Mouse (Mus musculus): ENCODE results near the gene Gm49366.
"Not testable (repeated sequence)": the region's sequence is repeated elsewhere in the genome, so short reads cannot be mapped to it uniquely, and the experiment has no call there.

Gene Gm49366

DNA sequence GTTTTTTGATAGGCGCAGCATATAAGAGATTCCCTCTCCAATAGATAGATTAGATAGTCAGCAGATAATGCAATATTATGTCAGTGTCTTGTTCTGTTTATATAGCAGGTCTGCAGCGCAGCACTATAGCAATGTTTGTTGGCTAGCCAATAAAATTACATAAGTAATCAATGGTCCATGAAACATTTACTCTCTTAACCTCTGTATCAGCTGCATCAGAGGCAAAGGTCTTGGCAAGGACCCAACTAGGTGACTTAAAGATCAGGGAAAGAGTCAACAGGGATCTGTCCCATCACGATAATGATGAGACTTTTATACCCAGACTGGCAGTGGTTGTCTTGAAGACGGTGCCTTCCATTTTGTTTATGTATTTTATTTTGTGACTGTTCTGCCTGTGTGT, 5.9 kb upstream of the Gm49366 start:
- no peak for DNase-seq (ENCODE audit: low spot score)

DNA sequence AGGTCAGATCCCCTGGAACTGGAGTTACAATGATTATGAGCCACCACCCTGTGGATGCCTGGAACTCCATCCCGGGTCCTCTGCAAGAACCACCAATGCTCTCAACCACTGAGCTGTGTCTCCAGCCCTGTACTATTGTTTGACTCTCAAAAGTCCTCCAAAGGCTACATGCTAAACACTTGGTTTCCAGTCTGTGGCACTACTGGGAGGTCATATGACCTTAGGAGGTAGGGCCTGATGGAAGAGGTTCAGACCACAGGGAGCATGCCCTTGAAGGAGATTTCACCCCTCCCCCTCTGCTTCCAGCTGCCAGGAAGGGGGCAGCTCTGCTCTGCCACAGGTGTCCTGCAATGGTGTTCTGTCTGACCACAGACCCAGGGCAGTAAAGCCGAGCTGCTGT, 5.4 kb upstream of the Gm49366 start:
- DNase-seq (ENCODE audit: low spot score): not testable (repeated sequence)

DNA sequence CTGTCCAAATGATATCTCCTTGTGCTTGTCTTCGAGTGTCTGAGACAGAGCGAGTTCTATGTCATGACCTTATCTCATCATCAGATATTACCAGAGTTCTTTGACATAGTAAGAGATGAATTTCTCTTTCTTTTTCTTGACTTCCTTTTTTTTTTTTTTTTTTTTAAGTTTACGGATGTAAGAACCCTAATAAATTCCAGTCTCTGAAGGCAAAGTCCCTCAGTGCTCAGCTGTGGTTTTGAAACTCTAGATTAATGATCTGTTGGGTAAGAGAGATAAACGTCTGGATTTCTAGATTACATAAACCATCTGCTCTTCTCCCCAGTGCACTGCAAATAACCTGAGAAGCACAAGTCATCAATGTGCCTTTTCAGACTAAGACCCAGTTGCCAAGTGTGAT, 4.6 kb upstream of the Gm49366 start:
- DNase-seq (ENCODE audit: low spot score): peak; percentile 28

DNA sequence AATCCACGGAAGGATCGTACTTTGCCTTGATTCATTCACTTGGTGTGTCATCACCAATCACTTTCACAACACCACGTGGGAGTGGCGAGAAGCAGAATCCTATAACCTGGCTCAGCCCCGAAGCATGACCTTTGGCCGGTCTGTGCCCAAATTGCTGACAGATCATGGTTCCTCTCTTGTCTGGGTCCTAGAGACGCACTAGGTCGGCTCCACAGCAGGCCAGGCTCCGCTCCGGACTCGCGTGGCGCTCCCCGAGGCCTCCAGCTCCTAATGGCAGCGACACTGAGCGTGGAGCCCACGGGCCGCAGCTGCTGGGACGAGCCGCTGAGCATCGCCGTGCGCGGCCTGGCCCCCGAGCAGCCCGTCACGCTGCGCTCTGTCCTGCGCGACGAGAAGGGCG, 494 bp upstream of the Gm49366 start, which contains the start of gene Acot4:
TSS of gene Acot4 (plus strand) at position 139 of the 400 bp plus-strand sequence.
- DNase-seq (ENCODE audit: low spot score): not testable (repeated sequence)

DNA sequence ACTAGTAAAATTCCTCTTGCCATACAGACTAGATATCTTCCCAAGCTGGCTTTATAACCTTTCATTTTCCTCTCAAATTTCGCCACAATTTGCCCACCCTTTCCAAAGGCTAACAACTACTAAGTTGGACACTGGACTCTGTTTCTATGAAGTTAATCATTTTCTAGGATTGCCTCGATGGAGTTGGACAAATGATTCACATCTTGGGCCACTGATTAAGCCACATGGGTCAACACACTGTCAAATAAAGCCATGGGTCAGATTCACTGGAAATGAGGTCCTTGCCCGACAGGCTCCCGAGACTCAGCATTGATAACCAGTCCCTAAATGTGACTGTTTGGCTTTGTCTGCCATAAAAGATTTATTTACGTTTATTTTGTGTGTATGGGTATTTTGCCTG, 3.5 kb downstream of the Gm49366 start:
- DNase-seq (ENCODE audit: low spot score): no peak

DNA sequence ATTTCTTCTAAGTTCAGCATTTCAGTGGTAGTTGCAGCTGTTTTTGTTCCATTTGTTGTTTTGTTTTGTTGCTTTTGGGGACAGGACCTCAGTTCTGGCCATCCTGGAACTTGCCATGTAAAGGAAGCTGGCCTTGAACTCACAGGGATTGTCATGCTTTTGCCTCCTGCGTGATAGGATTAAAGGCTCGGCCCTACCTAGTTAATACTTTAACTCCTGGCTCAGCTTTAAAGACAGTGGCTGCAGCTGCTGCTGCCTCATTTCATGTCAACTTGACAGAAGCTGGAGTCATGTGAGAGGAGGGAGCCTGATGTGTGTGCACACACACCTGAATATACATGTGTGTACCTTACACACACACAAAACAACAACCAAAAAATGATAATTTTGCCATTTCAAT, 5.3 kb downstream of the Gm49366 start:
- no peak for DNase-seq (ENCODE audit: low spot score)

DNA sequence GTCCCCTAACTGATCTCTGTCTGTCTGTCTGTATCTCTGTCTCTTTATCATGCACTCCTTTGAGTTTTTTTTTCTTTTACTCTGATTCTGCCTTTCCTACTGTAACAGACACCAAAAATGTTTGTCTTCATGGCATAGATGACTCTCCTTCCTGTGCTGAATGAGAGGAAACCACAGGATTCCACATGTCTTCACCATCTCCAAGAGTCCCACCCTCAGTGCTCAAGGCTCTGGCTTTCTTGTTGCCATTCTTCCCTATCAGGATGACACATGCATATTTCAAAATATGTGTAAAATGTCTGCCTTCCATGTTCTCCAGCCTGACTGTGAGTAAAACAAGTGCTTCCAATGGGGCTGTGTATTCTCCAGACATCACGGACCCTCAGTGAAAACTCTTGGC, 8.2 kb downstream of the Gm49366 start:
- DNase-seq (ENCODE audit: low spot score): no peak

DNA sequence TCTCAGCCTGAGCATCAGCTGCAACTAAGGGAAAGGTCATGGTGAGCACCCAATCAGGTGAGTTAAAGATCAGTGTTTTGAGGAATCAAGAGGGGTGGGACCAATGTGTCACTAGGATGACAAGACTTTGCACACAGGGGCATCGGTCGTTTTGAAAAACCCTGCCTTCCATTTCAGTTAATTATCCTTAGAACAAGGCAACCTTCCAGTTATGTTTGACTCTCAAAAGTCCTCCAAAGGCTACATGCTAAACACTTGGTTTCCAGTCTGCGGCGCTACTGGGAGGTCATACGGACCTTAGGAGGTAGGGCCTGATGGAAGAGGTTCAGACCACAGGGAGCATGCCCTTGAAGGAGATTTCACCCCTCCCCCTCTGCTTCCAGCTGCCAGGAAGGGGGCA, 12.0 kb downstream of the Gm49366 start:
- DNase-seq (ENCODE audit: low spot score): not testable (repeated sequence)

DNA sequence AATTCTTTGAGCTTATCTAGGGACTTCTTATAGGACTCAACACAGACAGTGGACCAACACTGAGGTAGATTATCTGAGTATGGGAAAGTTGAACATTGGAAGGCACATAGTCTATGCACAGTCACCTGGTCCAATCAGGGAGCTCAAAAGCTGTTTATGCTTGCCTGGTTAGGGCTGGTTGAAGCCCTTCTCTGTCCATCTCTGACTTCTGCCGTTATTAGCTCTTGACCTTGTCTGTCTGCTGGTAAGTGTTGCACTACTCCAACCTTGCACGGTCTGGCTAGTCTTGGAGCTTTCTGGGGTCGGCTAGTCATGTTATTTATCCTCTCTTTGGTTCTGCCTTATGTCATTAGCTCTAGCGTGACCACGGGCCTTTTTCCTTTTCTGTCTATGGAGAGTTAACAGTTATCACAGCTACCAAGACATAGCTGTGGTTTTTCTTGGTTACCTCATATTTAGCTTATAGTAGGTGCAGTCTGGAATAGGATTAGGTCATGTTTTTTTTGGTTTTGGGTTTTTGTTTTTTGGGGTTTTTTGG, 13.3 kb downstream of the Gm49366 start, which contains the start of gene Acot3:
TSS of gene Acot3 (plus strand) at position 208 of the 538 bp plus-strand sequence.
- no peak for DNase-seq (ENCODE audit: low spot score)

DNA sequence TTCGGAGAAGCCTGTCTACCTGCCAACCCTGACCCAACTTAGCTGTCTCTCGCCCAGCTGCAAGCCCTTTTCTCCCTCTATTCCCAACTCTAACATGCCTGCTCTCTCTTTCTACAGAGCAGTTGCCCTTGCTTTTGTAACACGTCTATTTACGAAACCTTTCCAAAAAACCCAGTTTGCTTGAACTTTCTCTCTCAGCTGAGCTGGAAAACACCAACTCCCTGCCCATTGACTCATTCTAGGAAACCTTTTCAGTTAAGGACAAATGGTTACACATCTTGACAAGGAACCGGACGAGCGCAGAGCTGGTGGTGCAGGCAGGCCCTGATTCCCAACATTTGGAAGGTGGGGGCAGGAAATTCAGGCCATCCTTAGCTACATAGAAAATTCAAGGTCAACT, 13.9 kb downstream of the Gm49366 start:
- DNase-seq (ENCODE audit: low spot score): peak; percentile 56

DNA sequence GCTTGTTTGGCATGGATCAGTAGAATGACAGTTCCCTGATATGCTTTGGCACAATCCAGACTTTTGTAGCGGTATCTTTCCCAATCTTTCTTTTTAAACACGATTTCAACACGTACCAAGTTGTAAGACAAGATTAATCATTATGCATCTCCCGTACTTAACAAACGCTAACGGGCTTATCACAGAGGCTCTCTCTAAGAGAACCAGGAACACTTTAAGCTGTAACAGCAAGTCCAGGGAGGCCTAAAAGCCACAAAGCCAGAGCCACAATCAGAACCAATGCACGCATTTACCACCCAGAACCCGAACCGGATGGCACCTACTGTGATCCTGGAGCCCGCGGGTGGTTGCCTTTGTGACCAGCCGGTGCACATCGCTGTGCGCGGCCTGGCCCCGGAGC, 14.4 kb downstream of the Gm49366 start:
- DNase-seq (ENCODE audit: low spot score): no peak

DNA sequence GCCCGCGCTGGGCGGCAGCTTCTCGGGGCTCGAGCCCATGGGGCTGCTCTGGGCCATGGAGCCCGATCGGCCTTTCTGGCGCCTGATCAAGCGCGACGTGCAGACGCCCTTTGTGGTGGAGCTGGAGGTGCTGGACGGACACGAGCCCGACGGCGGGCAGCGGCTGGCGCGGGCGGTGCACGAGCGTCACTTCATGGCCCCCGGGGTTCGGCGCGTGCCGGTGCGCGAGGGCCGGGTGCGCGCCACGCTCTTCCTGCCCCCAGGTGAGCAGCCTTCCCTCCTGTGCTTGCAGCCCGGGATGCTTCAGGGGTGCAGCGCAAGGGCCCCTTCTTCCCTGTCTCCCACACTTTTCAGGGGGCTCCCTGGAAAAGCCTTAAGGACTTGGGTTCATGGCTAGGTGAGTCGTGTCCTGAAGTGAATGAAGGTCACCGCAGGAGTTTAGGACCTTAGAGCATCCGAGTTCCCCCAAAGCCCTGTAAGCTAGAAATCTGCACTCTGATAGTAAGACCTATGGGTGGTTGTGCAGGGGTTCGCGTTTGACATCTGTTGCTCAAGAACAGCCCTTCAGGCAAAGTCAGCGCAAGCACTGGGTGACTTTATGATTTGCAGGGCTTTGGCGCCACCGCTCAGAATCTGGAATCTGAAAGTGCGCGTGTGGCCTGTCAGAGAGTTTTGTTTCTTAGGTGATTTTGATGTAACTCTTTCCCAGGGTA, 15.1 kb downstream of the Gm49366 start:
- no peak for DNase-seq (ENCODE audit: low spot score)

DNA sequence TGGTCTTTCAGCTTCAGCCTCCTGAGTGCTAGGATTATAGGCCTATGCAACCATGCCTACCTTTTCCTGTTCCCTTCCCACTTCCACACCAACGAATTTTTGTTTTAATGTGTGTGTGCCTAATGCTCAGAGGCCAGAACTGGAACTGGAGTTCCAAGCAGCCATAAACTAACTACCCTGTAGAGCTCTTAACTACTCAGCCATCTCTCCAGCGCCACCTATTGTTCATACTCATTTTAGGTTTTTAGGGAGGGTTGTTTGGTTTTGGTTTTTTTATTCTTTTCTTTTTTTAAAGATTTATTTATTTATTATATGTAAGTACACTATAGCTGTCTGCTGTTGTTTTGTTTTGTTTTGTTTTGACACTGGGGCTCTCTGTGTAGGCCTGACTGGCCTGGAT, 22.2 kb downstream of the Gm49366 start:
- peak; percentile 79 for DNase-seq (ENCODE audit: low spot score)

DNA sequence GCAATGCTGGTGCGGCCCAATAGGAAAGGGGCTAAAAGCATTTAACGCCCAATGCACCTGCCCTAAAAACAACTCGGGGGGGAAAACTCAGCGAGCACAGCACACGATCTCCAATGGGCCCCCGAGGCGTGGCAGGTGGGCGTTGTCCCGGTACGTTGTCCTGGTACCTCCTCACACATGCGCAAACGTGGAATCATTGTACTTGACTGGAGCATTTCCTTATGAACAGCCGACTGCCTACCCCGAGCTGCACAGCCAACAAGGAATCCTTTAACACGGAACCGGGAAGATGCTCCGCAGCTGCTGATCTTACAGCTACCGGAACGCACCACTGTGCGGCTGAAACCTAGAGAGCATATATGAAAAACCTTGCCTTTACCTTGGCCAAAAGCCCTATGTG, 23.6 kb downstream of the Gm49366 start:
- DNase-seq (ENCODE audit: low spot score): no peak

DNA sequence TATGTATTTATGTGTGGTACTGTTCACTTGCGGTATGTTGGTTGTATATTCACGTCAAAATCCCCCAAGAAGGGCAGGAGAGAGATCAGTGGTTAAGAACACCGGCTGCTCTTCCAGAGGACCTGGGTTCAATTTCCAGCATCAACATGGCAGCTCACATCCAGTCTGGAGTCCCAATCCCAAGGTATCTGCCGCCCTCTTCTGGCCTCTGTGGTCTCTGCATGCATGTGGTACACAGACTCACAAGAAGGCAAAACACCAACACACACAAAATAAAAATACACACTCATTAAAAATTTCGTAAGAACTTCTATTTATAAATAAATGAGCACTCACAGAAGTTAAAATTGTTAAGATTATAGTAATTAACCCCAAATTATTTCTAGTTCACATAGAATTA, 24.5 kb downstream of the Gm49366 start:
- DNase-seq (ENCODE audit: low spot score): peak; percentile 15

DNA sequence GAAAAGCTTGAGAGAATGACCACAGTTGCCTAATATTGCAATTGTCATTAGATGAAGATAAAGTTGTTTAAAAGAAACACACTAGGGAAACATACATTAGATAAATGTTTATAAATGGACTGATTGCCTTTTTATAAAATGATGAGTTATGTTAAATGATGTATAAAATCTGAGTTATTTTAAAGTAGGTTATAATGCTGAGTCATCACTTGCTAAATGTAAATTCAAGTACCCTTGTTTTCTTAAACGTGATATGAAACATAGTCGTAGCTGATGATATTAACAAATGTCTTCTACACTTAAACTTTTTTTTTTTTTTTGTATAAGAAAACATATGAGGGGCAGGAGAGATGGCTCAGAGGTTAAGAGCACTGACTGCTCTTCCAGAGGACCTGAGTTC, 25.1 kb downstream of the Gm49366 start:
- DNase-seq (ENCODE audit: low spot score): no peak

DNA sequence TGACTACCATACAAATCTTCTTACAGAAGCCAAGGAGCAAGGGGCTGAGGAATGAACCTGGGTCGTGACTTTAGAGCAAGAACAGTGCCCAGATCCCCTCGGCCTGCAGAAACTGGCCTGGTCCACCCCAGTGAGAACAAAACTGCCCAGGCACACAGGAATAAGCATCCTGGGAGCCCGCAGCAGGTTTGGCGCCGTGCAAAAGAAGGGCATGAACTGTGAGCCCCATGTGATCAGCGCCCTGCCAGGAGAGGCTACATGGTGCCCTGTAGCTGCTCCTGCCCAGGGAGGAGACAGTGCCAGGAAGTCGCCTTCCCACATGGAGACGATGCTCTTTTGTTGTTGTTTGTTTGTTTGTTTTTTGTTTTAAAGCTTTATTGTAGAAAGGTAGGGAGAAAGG, 25.9 kb downstream of the Gm49366 start:
- no peak for DNase-seq (ENCODE audit: low spot score)

DNA sequence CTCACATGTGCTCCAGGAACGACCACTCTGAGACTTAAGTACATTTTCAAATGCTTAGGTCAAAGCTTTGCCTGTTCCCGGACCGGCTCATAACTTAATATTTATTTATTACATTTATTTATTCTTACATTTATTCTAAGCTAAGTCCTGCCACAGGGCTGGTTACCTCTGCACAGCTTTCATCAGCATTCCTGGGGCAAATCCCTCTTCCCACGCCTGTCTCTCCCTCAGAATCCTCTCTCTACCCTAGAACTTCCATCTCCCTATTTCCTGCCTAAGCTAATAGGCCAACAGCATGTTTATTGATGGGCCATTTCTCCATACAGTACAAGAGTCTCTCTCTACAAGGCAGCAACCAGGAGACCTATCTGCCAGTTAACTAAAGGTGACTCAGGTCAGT, 29.0 kb downstream of the Gm49366 start:
- no peak for DNase-seq (ENCODE audit: low spot score)

DNA sequence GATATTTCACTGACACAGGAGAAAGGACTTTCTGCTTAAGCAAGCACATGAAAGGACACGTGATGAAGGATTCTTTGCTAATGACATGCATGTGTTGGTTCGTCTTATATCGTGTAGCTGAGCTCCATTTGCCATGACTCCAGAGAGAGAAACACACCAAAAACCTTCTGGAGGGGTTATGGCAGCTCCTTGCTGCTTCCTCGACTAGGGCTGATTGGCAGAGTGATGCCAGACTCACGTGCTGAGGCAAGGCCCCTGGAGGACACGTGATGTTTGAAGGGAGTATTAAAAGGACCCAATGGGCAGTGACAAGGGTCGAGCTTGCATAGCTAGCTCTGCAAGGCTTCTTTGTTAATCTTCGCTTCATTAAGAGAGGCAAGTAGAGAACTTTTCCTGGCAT, 29.6 kb downstream of the Gm49366 start:
- DNase-seq (ENCODE audit: low spot score): no peak

DNA sequence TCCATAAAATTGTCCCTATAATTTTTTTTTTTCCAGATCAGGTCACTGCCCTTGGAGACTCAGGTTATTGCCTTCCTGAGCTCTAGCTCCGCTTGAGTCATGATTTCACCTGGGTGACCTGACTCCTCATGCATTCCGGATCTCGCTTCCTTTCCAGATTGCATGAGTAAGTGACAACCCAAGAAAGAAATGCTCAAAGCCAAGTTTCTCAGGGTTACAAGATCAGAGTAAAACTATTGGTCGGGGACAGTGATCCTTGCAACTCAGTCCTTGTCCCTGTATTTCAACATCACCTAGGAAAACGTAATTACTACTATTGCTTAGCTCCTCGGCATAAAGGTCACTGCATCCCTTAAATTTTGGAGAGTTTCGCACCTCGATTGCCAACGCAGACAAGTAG, 30.3 kb downstream of the Gm49366 start, which contains the start of gene Acot5:
TSS of gene Acot5 (plus strand) at position 340 of the 400 bp plus-strand sequence.
- DNase-seq (ENCODE audit: low spot score): no peak

DNA sequence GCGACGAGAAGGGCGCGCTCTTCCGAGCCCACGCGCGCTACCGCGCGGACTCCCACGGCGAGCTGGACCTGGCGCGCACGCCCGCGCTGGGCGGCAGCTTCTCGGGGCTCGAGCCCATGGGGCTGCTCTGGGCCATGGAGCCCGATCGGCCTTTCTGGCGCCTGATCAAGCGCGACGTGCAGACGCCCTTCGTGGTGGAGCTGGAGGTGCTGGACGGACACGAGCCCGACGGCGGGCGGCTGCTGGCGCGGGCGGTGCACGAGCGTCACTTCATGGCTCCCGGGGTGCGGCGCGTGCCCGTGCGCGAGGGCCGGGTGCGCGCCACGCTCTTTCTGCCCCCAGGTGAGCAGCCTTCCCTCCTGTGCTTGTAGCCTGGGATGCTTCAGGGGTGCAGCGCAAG, 30.8 kb downstream of the Gm49366 start:
- DNase-seq (ENCODE audit: low spot score): not testable (repeated sequence)

DNA sequence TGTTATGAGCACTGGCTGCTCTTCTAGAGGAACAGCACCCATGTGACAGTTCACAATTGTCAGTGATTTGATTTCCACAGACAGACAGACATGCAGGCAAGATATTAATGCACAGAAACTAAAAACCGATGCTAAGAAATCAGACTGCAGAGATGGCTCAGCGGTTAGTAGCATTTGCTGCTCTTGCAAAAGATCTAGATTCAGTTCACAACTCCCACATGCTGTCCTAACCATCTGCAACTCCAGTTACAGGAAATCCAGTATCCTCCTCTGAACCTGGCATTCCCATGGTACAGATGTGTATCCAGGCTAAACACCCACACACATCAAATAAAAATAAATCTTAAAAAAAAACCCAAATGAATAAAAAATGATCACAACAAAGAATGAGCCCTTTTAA, 33.0 kb downstream of the Gm49366 start:
- DNase-seq (ENCODE audit: low spot score): no peak

DNA sequence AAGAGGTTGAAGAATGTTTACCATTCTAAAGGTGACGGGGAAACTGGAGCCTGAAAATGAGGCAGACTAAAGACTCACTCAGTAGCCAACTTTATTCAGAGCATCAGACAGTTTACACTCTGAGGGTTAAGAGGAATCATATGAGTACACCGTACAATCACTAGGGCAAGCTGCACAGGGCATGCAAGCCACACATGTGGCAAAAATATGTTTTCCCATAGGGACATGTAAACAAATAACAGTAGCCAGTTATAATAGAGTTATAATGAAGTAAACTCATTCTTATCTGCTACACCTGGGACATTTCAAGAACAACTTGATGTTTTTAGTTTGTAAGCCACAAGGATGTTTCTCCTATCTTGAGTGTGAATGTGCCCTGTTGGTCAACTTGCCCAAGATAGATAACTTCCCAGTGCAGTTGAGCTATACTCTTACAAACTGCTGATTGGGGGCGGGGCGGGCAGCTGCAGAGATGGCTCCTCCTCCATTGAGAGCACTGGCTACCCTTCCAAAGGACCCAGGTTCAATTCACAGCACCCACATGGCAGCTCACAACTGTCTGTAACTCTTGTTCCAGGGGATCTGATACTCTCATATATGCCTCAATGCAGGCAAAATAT, 38.7 kb downstream of the Gm49366 start:
- DNase-seq (ENCODE audit: low spot score): no peak

DNA sequence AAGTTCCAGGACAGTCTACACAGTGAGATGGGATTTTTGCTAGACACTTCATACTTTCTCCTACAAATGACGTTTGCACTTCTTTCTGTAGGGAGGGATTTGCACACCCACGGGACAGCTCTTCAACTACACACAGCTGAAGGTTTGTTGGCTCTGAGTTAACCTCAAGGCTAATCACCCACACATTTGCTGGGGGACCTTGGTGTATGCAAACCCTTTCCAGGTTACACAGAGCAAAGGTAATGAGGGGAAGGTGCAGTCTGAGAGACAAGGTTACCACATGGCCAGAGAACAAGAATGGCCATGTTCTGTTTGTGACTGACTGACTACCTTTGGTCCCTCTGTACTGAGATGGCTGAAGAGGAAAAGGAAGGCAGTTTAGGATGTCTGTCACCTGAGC, 45.1 kb downstream of the Gm49366 start:
- DNase-seq (ENCODE audit: low spot score): no peak

Data from adipocyte (in vitro differentiated cells).